Mouse (Mus musculus) heart, embryonic 12.5 days (tissue): ENCODE data around the gene Dennd1a. TPM values are rescaled to one million over a fixed set of nuclear protein-coding genes. Genes with fewer than 3 reads are reported as not detected.
A peak's percentile ranks its signal among the peaks of the same experiment; 100 is the strongest.

Source experiments
- ATAC-seq: fragments of 200-750 bp; cut with Nextera tagmentation; 2 replicates; pipeline ENCODE4 v1.8.0; 2017; ENCODE audit warnings: moderate TSS enrichment, moderate library complexity; ENCODE audit not compliant: insufficient number of reproducible peaks, low FRiP score
- H3K27ac ChIP-seq: fragments of 300-500 bp; sonication (generic); 2 replicates; pipeline ENCODE4 v1.5.1; 2016; ENCODE audit warnings: mild to moderate bottlenecking, moderate library complexity; ENCODE audit not compliant: poor library complexity, severe bottlenecking
- H3K27me3 ChIP-seq: fragments of 300-500 bp; sonication (generic); replicated peaks from 2 replicates; pipeline ENCODE4 v1.6.1; 2016; ENCODE audit warnings: mild to moderate bottlenecking, moderate library complexity
- H3K36me3 ChIP-seq: fragments of 300-500 bp; sonication (generic); 2 replicates; pipeline ENCODE4 v1.6.1; 2016; ENCODE audit warnings: mild to moderate bottlenecking, moderate library complexity
- H3K4me1 ChIP-seq: fragments of 300-500 bp; sonication (generic); replicated peaks from 2 replicates; pipeline ENCODE4 v1.6.1; 2016; ENCODE audit warnings: mild to moderate bottlenecking
- H3K4me2 ChIP-seq: fragments of 300-500 bp; sonication (generic); 2 replicates; pipeline ENCODE4 v1.6.1; 2016; ENCODE audit warnings: mild to moderate bottlenecking, moderate library complexity
- H3K4me3 ChIP-seq: fragments of 300-500 bp; sonication (generic); 2 replicates; pipeline ENCODE4 v1.5.1; 2016; ENCODE audit warnings: mild to moderate bottlenecking
- H3K9ac ChIP-seq: fragments of 300-500 bp; sonication (generic); 2 replicates; pipeline ENCODE4 v1.6.1; 2016; ENCODE audit warnings: mild to moderate bottlenecking, moderate library complexity
- H3K9me3 ChIP-seq: fragments of 300-500 bp; sonication (generic); replicated peaks from 2 replicates; pipeline ENCODE4 v1.6.1; 2016; ENCODE audit warnings: mild to moderate bottlenecking, moderate library complexity
- WGBS: fragments of 180-500 bp; shearing (Covaris S2); methylation state at CpG from one replicate; pipeline ENCODE4 v1.1.7; 2016; 5-methylcytosine and 5-hydroxymethylcytosine counted together
- polyA plus RNA-seq: library from polyadenylated mRNA; unstranded; fragments of >200 nt; fragmentation: Nextera tagmentation; extraction: Ambion mirVana; gene quantifications from 2 replicates; pipeline ENCODE4 v1.2.1, GENCODE M21; 2016

Dennd1a gene
- polyA plus RNA-seq, 1 experiment from 2014 or later = 15.8 TPM

DNA sequence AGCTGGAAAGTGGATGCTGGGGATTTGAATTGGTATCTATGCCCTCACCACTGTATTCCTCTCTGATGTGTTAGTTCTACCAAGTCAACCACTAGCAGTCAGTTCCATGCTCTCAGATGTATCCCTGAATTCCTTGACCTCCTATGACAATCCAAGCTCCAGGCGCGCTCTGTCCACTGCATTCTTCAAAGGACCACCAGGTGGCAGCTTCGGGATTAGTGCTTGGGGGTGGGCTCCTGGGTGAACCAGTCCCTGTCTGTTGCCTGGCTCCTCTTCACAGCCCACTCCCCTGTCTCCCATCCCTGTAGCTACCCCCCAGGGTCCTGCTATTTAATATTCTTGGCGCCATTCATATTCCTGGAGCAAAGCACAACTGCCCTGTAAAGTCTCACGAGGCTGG, 512.6 kb downstream of the Dennd1a start:
- no peaks in the 10 kb centered on the region for H3K36me3 ChIP-seq
- 10% methylated on average over 5 of the region's 5 CpGs for WGBS
- no peak overlapping the region for H3K27ac ChIP-seq
- H3K4me3 ChIP-seq = no peak overlapping the region
- peaks cover 50% of the 10 kb centered on the region for H3K4me1 ChIP-seq
- no peaks in the 10 kb centered on the region for H3K9me3 ChIP-seq
- H3K4me2 ChIP-seq = no peak overlapping the region
- ATAC-seq = no peak
- no peaks in the 10 kb centered on the region; the same call in 1 of the 2 replicates for H3K27me3 ChIP-seq
- H3K9ac ChIP-seq = no peak overlapping the region

DNA sequence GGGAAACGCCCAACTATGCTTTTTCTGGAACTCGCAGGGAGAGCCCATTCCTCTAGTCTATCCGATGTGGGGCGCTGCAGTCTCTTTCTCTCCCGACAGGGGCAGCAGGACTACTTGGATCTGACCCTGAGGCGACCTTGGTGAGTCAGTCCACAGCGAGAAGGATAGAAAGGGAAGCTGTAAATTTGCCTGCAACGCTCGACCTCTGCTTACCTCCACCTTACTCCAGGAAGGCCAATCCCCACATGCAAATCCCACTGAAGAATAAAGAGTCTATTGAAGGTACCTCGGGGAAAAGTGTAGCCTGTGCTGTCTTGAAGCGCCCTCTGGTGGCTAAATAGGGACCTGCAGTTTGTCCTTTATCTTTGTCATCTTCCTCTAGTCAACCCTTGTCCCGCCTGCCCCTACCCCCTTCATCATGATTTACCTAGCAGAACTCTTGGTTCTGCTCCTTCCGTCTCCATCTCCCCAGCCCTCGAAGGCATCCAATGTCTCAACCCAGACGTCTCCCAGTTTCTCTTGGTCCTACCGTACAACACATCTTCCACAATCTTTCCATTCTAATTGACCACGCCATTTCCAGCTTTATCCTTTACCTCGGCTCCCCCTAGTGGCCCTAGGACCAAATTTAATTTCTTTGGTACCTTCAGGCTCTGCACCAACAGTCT, 515.4 kb downstream of the Dennd1a start:
- no peaks in the 10 kb centered on the region for H3K9me3 ChIP-seq
- peak overlapping the region; percentile 48 for H3K4me3 ChIP-seq
- peak overlapping the region; percentile 60 for H3K4me2 ChIP-seq
- ATAC-seq = peak; percentile 41; the same call in 1 of the 2 replicates
- no peaks in the 10 kb centered on the region; the same call in 1 of the 2 replicates for H3K27me3 ChIP-seq
- no peaks in the 10 kb centered on the region for H3K36me3 ChIP-seq
- under 1% methylated on average over 18 of the region's 18 CpGs for WGBS
- H3K9ac ChIP-seq = peak overlapping the region; percentile 55; the same call in 1 of the 2 replicates
- H3K4me1 ChIP-seq = peaks cover 43% of the 10 kb centered on the region
- no peak overlapping the region for H3K27ac ChIP-seq

DNA sequence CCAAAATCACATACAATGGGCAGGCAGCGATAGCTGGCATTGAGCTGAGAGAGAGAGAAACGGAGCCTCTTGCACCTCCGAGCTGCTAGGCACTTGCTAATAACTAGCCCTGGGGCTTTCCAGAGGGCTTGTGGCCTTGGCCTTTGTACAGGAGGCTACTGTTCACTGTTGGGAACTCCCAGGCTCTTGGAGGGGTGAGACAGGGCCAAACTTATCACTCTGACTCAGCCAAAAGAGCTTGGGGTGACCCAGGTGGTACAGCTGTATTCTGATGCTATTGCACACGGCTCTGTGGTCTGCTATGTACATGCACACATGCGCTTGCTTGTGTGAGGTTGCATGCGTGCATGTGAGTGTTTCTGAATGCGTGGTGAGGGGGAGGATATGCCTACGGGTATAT, 517.4 kb downstream of the Dennd1a start:
- no peak overlapping the region for H3K4me3 ChIP-seq
- H3K27me3 ChIP-seq = no peaks in the 10 kb centered on the region; the same call in 1 of the 2 replicates
- H3K9me3 ChIP-seq = no peaks in the 10 kb centered on the region
- H3K4me2 ChIP-seq = no peak overlapping the region
- peaks cover 45% of the 10 kb centered on the region for H3K4me1 ChIP-seq
- 86% methylated on average over 8 of the region's 8 CpGs for WGBS
- no peaks in the 10 kb centered on the region for H3K36me3 ChIP-seq
- H3K27ac ChIP-seq = no peak overlapping the region
- no peak for ATAC-seq
- H3K9ac ChIP-seq = no peak overlapping the region

GRCm38 (mm10) chr2:37768903-37769302, 518.3 kb downstream of the Dennd1a start:
- Histone ChIP-seq H3K4me1 (peaks cover 53% of the 10 kb centered on the region), H3K4me2 (no peak overlapping the region), H3K9ac (no peak overlapping the region), H3K36me3 (no peaks in the 10 kb centered on the region), H3K4me3 (no peak overlapping the region), H3K9me3 (no peaks in the 10 kb centered on the region), H3K27ac (no peak overlapping the region), H3K27me3 (no peaks in the 10 kb centered on the region; the same call in 1 of the 2 replicates)
- 72% methylated on average over 2 of the region's 2 CpGs for WGBS
- no peak for ATAC-seq

- Histone ChIP-seq H3K27ac (peak overlapping the region; percentile 76; the same call in 1 of the 2 replicates), H3K27me3 (no peaks in the 10 kb centered on the region; the same call in 1 of the 2 replicates), H3K4me2 (no peak overlapping the region), H3K36me3 (no peaks in the 10 kb centered on the region), H3K9ac (no peak overlapping the region), H3K9me3 (no peaks in the 10 kb centered on the region), H3K4me1 (peaks cover 53% of the 10 kb centered on the region), H3K4me3 (no peak overlapping the region)
- ATAC-seq = no peak
- 75% methylated on average over 3 of the region's 3 CpGs for WGBS
Measured at GRCm38 (mm10) chr2:37767739-37768138, 519.5 kb downstream of the Dennd1a start.

GRCm38 (mm10) chr2:37767080-37767547, 520.1 kb downstream of the Dennd1a start:
- WGBS = 8% methylated on average over 9 of the region's 9 CpGs
- Histone ChIP-seq H3K27ac (peak overlapping the region; percentile 76), H3K4me2 (peak overlapping the region; percentile 29; the same call in 1 of the 2 replicates), H3K9me3 (no peaks in the 10 kb centered on the region), H3K36me3 (no peaks in the 10 kb centered on the region), H3K4me3 (no peak overlapping the region), H3K27me3 (no peaks in the 10 kb centered on the region), H3K4me1 (peaks cover 55% of the 10 kb centered on the region), H3K9ac (no peak overlapping the region)
- ATAC-seq = no peak; the same call in 1 of the 2 replicates

DNA sequence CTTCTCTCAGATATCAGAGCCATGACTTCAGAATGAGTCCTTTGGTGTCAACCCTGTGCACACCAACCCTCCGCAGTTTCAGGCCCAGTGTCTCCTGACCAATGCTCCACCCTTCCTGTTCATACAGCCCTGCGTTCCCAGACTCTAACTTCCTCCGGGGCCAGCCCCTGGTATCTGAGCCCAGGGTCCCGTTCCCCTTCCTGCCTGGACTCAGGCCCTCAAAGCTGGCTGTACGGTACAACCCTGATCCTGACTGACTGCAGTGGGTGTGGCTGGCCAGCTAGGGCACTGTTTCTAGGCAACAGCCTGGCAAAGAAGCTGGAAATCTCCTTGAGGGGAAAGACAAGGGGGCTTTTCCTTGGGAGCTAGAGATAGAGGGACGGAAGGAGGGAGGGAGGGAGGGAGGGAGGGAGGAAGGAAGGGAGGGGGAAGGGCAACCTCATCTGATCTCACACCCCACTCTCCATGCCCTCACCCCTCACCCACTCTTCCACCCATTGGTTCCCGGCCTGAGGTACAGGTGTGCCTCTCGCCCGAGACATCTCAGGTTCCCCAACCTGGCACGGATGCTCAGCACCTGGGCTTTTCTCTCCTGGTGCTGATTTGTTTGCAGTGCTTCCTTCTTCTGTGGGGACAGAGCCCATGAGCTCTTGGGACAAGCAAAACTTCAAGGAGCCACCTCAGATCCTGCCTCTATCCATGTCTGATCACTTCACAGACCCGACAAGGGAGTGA, 521.0 kb downstream of the Dennd1a start:
- Histone ChIP-seq H3K4me1 (peaks cover 52% of the 10 kb centered on the region), H3K27ac (peak overlapping the region; percentile 76), H3K4me3 (no peak overlapping the region), H3K9me3 (no peaks in the 10 kb centered on the region), H3K4me2 (peak overlapping the region; percentile 29; the same call in 1 of the 2 replicates), H3K9ac (no peak overlapping the region), H3K36me3 (no peaks in the 10 kb centered on the region), H3K27me3 (no peaks in the 10 kb centered on the region)
- peak; percentile 71 for ATAC-seq
- 43% methylated on average over 10 of the region's 11 CpGs for WGBS

DNA sequence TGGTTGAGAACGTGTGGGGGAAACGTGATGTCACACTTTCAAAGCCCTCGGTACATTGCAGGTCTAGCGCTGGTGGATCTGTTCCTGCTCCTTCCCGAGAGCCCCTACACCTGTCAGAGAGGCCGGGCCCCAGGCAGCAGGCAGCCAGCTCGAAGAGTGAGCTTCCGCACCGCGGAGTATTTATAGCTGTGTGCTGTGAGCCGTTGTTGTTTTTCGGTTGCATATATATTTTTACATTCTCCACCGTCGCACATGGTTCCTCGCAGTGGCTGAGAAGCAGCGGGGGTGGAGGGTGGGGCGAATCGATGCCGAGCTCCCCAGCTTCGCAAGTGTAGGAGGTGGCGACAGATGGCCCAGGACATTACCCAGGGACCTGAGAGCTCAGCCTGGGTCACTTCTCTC, 522.1 kb downstream of the Dennd1a start:
- Histone ChIP-seq H3K27me3 (no peaks in the 10 kb centered on the region; the same call in 1 of the 2 replicates), H3K9ac (0 out of 2 replicates have a peak overlapping the region, but pooled peaks have one; percentile 26), H3K27ac (0 out of 2 replicates have a peak overlapping the region, but pooled peaks have one; percentile 76), H3K36me3 (no peaks in the 10 kb centered on the region), H3K4me3 (no peak overlapping the region), H3K4me2 (peak overlapping the region; percentile 47), H3K4me1 (peaks cover 59% of the 10 kb centered on the region), H3K9me3 (no peaks in the 10 kb centered on the region)
- ATAC-seq = no peak
- 11% methylated on average over 21 of the region's 21 CpGs for WGBS

DNA sequence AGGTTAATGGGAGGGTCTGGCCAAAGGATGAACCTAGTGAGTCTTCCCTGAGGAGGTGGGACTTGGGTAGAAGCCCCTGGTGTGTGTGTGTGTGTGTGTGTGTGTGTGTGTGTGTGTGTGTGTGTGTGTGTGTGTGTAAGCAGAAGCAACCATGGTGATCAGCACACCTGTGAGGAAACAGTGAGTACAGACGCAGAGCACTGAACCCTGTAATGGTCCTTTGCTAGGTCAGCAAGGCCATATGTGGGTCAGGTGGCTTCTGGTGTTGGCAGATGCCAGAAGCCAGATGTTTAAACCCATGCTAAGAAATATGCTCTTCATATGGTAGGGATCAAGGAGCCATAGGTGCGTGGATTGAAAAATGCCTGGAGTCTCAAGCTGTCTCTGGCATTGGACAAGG, 522.7 kb downstream of the Dennd1a start:
- ATAC-seq = no peak

DNA sequence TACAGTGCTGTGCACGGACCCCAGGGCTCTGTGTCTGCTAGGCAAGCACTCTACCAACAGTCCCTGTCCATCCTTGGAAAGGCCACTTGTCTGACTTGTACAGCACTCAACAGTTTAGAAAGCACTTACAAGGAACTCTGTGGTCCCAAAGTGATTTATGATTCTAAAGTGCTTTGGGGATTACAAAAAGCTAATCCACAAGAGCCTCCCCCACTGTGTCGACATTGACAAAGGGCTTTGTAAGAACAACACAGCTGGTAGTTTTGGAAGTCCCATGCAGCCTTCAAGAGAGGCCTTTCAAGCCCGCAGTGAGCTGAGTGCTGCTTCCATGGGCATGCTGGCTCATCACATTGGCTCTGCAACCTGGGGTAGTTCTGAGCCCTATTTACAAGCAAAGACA, 523.6 kb downstream of the Dennd1a start:
- H3K27ac ChIP-seq = no peak overlapping the region
- H3K4me2 ChIP-seq = no peak overlapping the region
- H3K9me3 ChIP-seq = no peaks in the 10 kb centered on the region
- peaks cover 67% of the 10 kb centered on the region for H3K4me1 ChIP-seq
- H3K36me3 ChIP-seq = no peaks in the 10 kb centered on the region
- ATAC-seq = no peak
- WGBS = 46% methylated on average over 3 of the region's 3 CpGs
- H3K27me3 ChIP-seq = no peaks in the 10 kb centered on the region; the same call in 1 of the 2 replicates
- H3K4me3 ChIP-seq = no peak overlapping the region
- no peak overlapping the region for H3K9ac ChIP-seq

More for the DNA sequence above, 522.7 kb downstream of the Dennd1a start:
- H3K36me3 ChIP-seq = no peaks in the 10 kb centered on the region
- no peaks in the 10 kb centered on the region for H3K9me3 ChIP-seq
- H3K4me1 ChIP-seq = peaks cover 65% of the 10 kb centered on the region
- WGBS = 93% methylated on average over 2 of the region's 2 CpGs
- H3K9ac ChIP-seq = no peak overlapping the region
- no peak overlapping the region for H3K4me3 ChIP-seq
- H3K27ac ChIP-seq = 0 out of 2 replicates have a peak overlapping the region, but pooled peaks have one; percentile 76
- H3K27me3 ChIP-seq = no peaks in the 10 kb centered on the region; the same call in 1 of the 2 replicates
- peak overlapping the region; percentile 47 for H3K4me2 ChIP-seq

- H3K4me2 ChIP-seq = no peak overlapping the region
- H3K4me3 ChIP-seq = no peak overlapping the region
- H3K9ac ChIP-seq = no peak overlapping the region
- ATAC-seq = no peak
- 40% methylated on average over 6 of the region's 6 CpGs for WGBS
- no peaks in the 10 kb centered on the region for H3K36me3 ChIP-seq
- H3K27ac ChIP-seq = no peak overlapping the region
- peaks cover 52% of the 10 kb centered on the region for H3K4me1 ChIP-seq
- no peaks in the 10 kb centered on the region; the same call in 1 of the 2 replicates for H3K27me3 ChIP-seq
- H3K9me3 ChIP-seq = no peaks in the 10 kb centered on the region
Measured at GRCm38 (mm10) chr2:37760633-37761032, 526.6 kb downstream of the Dennd1a start.
